Mouse (Mus musculus) midbrain, embryonic 12.5 days (tissue): ENCODE measurements at regions not wholly inside any gene's neighbourhood (a gene's known extent, or its start where the extent isn't known, plus 50 kb on each side); places are given as distances from the start of the nearest gene placed in this dataset.
A peak's percentile ranks its signal among the peaks of the same experiment; 100 is the strongest.

Source experiments
- ATAC-seq: fragments of 200-750 bp; cut with Nextera tagmentation; 2 replicates; pipeline ENCODE4 v1.8.0; 2017; ENCODE audit warnings: low read depth, moderate TSS enrichment, moderate library complexity; ENCODE audit not compliant: low FRiP score
- H3K27ac ChIP-seq: fragments of 300-500 bp; sonication (generic); replicated peaks from 2 replicates; pipeline ENCODE4 v1.5.1; 2016; ENCODE audit warnings: mild to moderate bottlenecking
- H3K27me3 ChIP-seq: fragments of 300-500 bp; sonication (generic); 2 replicates; pipeline ENCODE4 v1.6.1; 2016; ENCODE audit warnings: mild to moderate bottlenecking
- H3K36me3 ChIP-seq: fragments of 300-500 bp; sonication (generic); 2 replicates; pipeline ENCODE4 v1.6.1; 2016
- H3K4me1 ChIP-seq: fragments of 300-500 bp; sonication (generic); 2 replicates; pipeline ENCODE4 v1.6.1; 2016
- H3K4me2 ChIP-seq: fragments of 300-500 bp; sonication (generic); replicated peaks from 2 replicates; pipeline ENCODE4 v1.6.1; 2016; ENCODE audit warnings: mild to moderate bottlenecking, moderate library complexity
- H3K4me3 ChIP-seq: fragments of 300-500 bp; sonication (generic); 2 replicates; pipeline ENCODE4 v1.5.1; 2016; ENCODE audit warnings: mild to moderate bottlenecking
- H3K9ac ChIP-seq: fragments of 300-500 bp; sonication (generic); replicated peaks from 2 replicates; pipeline ENCODE4 v1.6.1; 2016; ENCODE audit warnings: mild to moderate bottlenecking, moderate library complexity
- H3K9me3 ChIP-seq: fragments of 300-500 bp; sonication (generic); 2 replicates; pipeline ENCODE4 v1.6.1; 2016; ENCODE audit warnings: mild to moderate bottlenecking
- WGBS: fragments of 180-500 bp; shearing (Covaris S2); methylation state at CpG from one replicate; pipeline ENCODE4 v1.1.7; 2016; 5-methylcytosine and 5-hydroxymethylcytosine counted together

GRCm38 (mm10) chr1:42436366-42436998 is 259.1 kb upstream of the Pou3f3 start:
- Histone ChIP-seq H3K4me3 (no peak overlapping the region), H3K9ac (no peak overlapping the region), H3K27ac (no peak overlapping the region), H3K36me3 (no peaks in the 10 kb centered on the region), H3K4me2 (no peak overlapping the region), H3K4me1 (no peaks in the 10 kb centered on the region), H3K27me3 (no peaks in the 10 kb centered on the region), H3K9me3 (no peaks in the 10 kb centered on the region)
- no peak for ATAC-seq
- 56% methylated on average over 8 of the region's 8 CpGs for WGBS

GRCm38 (mm10) chr1:42468365-42468764 is 227.2 kb upstream of the Pou3f3 start:
- no peaks in the 10 kb centered on the region for H3K36me3 ChIP-seq
- no peaks in the 10 kb centered on the region for H3K9me3 ChIP-seq
- no peak overlapping the region for H3K9ac ChIP-seq
- no peak overlapping the region for H3K4me3 ChIP-seq
- WGBS, result 95% methylated on average over 3 of the region's 3 CpGs
- H3K4me2 ChIP-seq, result no peak overlapping the region
- ATAC-seq, result no peak
- no peaks in the 10 kb centered on the region for H3K27me3 ChIP-seq
- peaks cover 6% of the 10 kb centered on the region; the same call in 1 of the 2 replicates for H3K4me1 ChIP-seq
- H3K27ac ChIP-seq, result no peak overlapping the region

- peak overlapping the region; percentile 65 for H3K27ac ChIP-seq
- no peak overlapping the region for H3K9ac ChIP-seq
- H3K4me2 ChIP-seq, result no peak overlapping the region
- H3K4me3 ChIP-seq, result no peak overlapping the region
- ATAC-seq, result no peak
- no peaks in the 10 kb centered on the region for H3K27me3 ChIP-seq
- WGBS, result 80% methylated on average over 10 of the region's 10 CpGs
- H3K36me3 ChIP-seq, result no peaks in the 10 kb centered on the region
- H3K9me3 ChIP-seq, result no peaks in the 10 kb centered on the region
- peaks cover 6% of the 10 kb centered on the region; the same call in 1 of the 2 replicates for H3K4me1 ChIP-seq
Measured at GRCm38 (mm10) chr1:42471846-42472494, 223.6 kb upstream of the Pou3f3 start.

GRCm38 (mm10) chr1:42472495-42473230 is 222.9 kb upstream of the Pou3f3 start:
- no peak overlapping the region for H3K4me3 ChIP-seq
- 48% methylated on average over 13 of the region's 13 CpGs for WGBS
- no peak for ATAC-seq
- no peaks in the 10 kb centered on the region for H3K9me3 ChIP-seq
- peak overlapping the region; percentile 65 for H3K27ac ChIP-seq
- H3K4me2 ChIP-seq, result no peak overlapping the region
- H3K4me1 ChIP-seq, result peaks cover 6% of the 10 kb centered on the region; the same call in 1 of the 2 replicates
- H3K36me3 ChIP-seq, result no peaks in the 10 kb centered on the region
- H3K27me3 ChIP-seq, result no peaks in the 10 kb centered on the region
- no peak overlapping the region for H3K9ac ChIP-seq

GRCm38 (mm10) chr1:42474197-42474596 is 221.4 kb upstream of the Pou3f3 start:
- 79% methylated on average over 8 of the region's 8 CpGs for WGBS

GRCm38 (mm10) chr1:42474831-42475230 is 220.7 kb upstream of the Pou3f3 start:
- Histone ChIP-seq H3K9me3 (no peaks in the 10 kb centered on the region), H3K4me3 (no peak overlapping the region), H3K4me2 (no peak overlapping the region), H3K4me1 (peaks cover 6% of the 10 kb centered on the region; the same call in 1 of the 2 replicates), H3K9ac (no peak overlapping the region), H3K27me3 (no peaks in the 10 kb centered on the region), H3K27ac (no peak overlapping the region), H3K36me3 (no peaks in the 10 kb centered on the region)
- WGBS, result 98% methylated on average over 1 of the region's 1 CpGs
- ATAC-seq, result no peak

More at GRCm38 (mm10) chr1:42474197-42474596, 221.4 kb upstream of the Pou3f3 start:
- H3K4me1 ChIP-seq, result peaks cover 6% of the 10 kb centered on the region; the same call in 1 of the 2 replicates
- H3K9me3 ChIP-seq, result no peaks in the 10 kb centered on the region
- no peak overlapping the region for H3K4me2 ChIP-seq
- ATAC-seq, result no peak
- no peaks in the 10 kb centered on the region for H3K36me3 ChIP-seq
- no peak overlapping the region for H3K4me3 ChIP-seq
- no peak overlapping the region for H3K9ac ChIP-seq
- H3K27me3 ChIP-seq, result no peaks in the 10 kb centered on the region
- H3K27ac ChIP-seq, result no peak overlapping the region

- WGBS, result 72% methylated on average over 2 of the region's 2 CpGs
- H3K9me3 ChIP-seq, result no peaks in the 10 kb centered on the region
Measured at GRCm38 (mm10) chr1:42475629-42476028, 219.9 kb upstream of the Pou3f3 start.

GRCm38 (mm10) chr1:42480348-42480920 is 215.1 kb upstream of the Pou3f3 start:
- no peak overlapping the region for H3K9ac ChIP-seq
- H3K27me3 ChIP-seq, result no peaks in the 10 kb centered on the region
- H3K36me3 ChIP-seq, result no peaks in the 10 kb centered on the region
- 84% methylated on average over 8 of the region's 8 CpGs for WGBS
- ATAC-seq, result no peak
- no peak overlapping the region for H3K27ac ChIP-seq
- no peak overlapping the region for H3K4me2 ChIP-seq
- H3K9me3 ChIP-seq, result no peaks in the 10 kb centered on the region
- H3K4me3 ChIP-seq, result no peak overlapping the region
- no peaks in the 10 kb centered on the region for H3K4me1 ChIP-seq

More at GRCm38 (mm10) chr1:42475629-42476028, 219.9 kb upstream of the Pou3f3 start:
- Histone ChIP-seq H3K27ac (no peak overlapping the region), H3K36me3 (no peaks in the 10 kb centered on the region), H3K4me3 (no peak overlapping the region), H3K4me2 (no peak overlapping the region), H3K9ac (no peak overlapping the region), H3K27me3 (no peaks in the 10 kb centered on the region), H3K4me1 (peaks cover 6% of the 10 kb centered on the region; the same call in 1 of the 2 replicates)
- no peak for ATAC-seq

GRCm38 (mm10) chr1:42489563-42489962 is 206.0 kb upstream of the Pou3f3 start:
- Histone ChIP-seq H3K9ac (no peak overlapping the region), H3K27ac (no peak overlapping the region), H3K4me2 (no peak overlapping the region), H3K4me1 (peaks cover 18% of the 10 kb centered on the region), H3K9me3 (no peaks in the 10 kb centered on the region), H3K4me3 (no peak overlapping the region), H3K27me3 (no peaks in the 10 kb centered on the region), H3K36me3 (no peaks in the 10 kb centered on the region)
- WGBS, result 43% methylated on average over 5 of the region's 5 CpGs
- no peak for ATAC-seq

- H3K27me3 ChIP-seq, result no peaks in the 10 kb centered on the region
- peak overlapping the region; percentile 79 for H3K27ac ChIP-seq
- H3K4me1 ChIP-seq, result peaks cover 18% of the 10 kb centered on the region
- WGBS, result 5% methylated on average over 11 of the region's 11 CpGs
- peak overlapping the region; percentile 50 for H3K4me2 ChIP-seq
- peak; percentile 90 for ATAC-seq
- H3K9me3 ChIP-seq, result no peaks in the 10 kb centered on the region
- no peaks in the 10 kb centered on the region for H3K36me3 ChIP-seq
- peak overlapping the region; percentile 34 for H3K4me3 ChIP-seq
- peak overlapping the region; percentile 52 for H3K9ac ChIP-seq
Measured at GRCm38 (mm10) chr1:42490856-42491643, 204.5 kb upstream of the Pou3f3 start.

- no peaks in the 10 kb centered on the region for H3K9me3 ChIP-seq
- H3K4me1 ChIP-seq, result peaks cover 18% of the 10 kb centered on the region
- peak; percentile 77 for ATAC-seq
- peak overlapping the region; percentile 52 for H3K9ac ChIP-seq
- H3K27ac ChIP-seq, result peak overlapping the region; percentile 79
- no peaks in the 10 kb centered on the region for H3K36me3 ChIP-seq
- peak overlapping the region; percentile 34 for H3K4me3 ChIP-seq
- no peaks in the 10 kb centered on the region for H3K27me3 ChIP-seq
- H3K4me2 ChIP-seq, result peak overlapping the region; percentile 50
- WGBS, result 1% methylated on average over 35 of the region's 35 CpGs
Measured at GRCm38 (mm10) chr1:42491644-42492277, 203.8 kb upstream of the Pou3f3 start.
